Mouse (Mus musculus) hindbrain, embryonic 13.5 days (tissue): ENCODE results near the gene Lum. TPM values are rescaled to one million over a fixed set of nuclear protein-coding genes. Genes with fewer than 3 reads are reported as not detected.

ENCODE experiments used
- ATAC-seq: fragments of 200-750 bp; cut with Nextera tagmentation; 2 replicates; pipeline ENCODE4 v1.8.0; 2017; ENCODE audit warnings: moderate TSS enrichment; ENCODE audit not compliant: low FRiP score
- H3K27ac ChIP-seq: fragments of 300-500 bp; sonication (generic); 2 replicates; pipeline ENCODE4 v1.5.1; 2015; ENCODE audit warnings: inconsistent platforms, mild to moderate bottlenecking, moderate library complexity
- H3K27me3 ChIP-seq: fragments of 300-500 bp; sonication (generic); 2 replicates; pipeline ENCODE4 v1.6.1; 2015; ENCODE audit warnings: mild to moderate bottlenecking, inconsistent platforms
- H3K36me3 ChIP-seq: fragments of 300-500 bp; sonication (generic); 2 replicates; pipeline ENCODE4 v1.6.1; 2015; ENCODE audit warnings: mild to moderate bottlenecking, inconsistent platforms
- H3K4me1 ChIP-seq: fragments of 300-500 bp; sonication (generic); replicated peaks from 2 replicates; pipeline ENCODE4 v1.6.1; 2015; ENCODE audit warnings: inconsistent platforms
- H3K4me2 ChIP-seq: fragments of 300-500 bp; sonication (generic); 2 replicates; pipeline ENCODE4 v1.6.1; 2015; ENCODE audit warnings: inconsistent platforms, mild to moderate bottlenecking, moderate library complexity
- H3K4me3 ChIP-seq: fragments of 300-500 bp; sonication (generic); 2 replicates; pipeline ENCODE4 v1.5.1; 2015; ENCODE audit warnings: mild to moderate bottlenecking, inconsistent platforms
- H3K9ac ChIP-seq: fragments of 300-500 bp; sonication (generic); 2 replicates; pipeline ENCODE4 v1.6.1; 2015; ENCODE audit warnings: mild to moderate bottlenecking, inconsistent platforms
- H3K9me3 ChIP-seq: fragments of 300-500 bp; sonication (generic); 2 replicates; pipeline ENCODE4 v1.6.1; 2016; ENCODE audit warnings: inconsistent platforms
- WGBS: fragments of 180-500 bp; shearing (Covaris S2); methylation state at CpG from one replicate; pipeline ENCODE4 v1.1.7; 2015; 5-methylcytosine and 5-hydroxymethylcytosine counted together
- polyA plus RNA-seq: library from polyadenylated mRNA; unstranded; fragments of >200 nt; fragmentation: Nextera tagmentation; extraction: Ambion mirVana; gene quantifications from 2 replicates; pipeline ENCODE4 v1.2.1, GENCODE M21; 2015

Gene Lum
- 58.7 and 64.8 TPM in 2 replicates for polyA plus RNA-seq

- no peaks in the 10 kb centered on the region for H3K27me3 ChIP-seq
- H3K9me3 ChIP-seq, result no peaks in the 10 kb centered on the region
- H3K36me3 ChIP-seq, result no peaks in the 10 kb centered on the region
- WGBS, result 61% methylated on average over 10 of the region's 10 CpGs
- H3K4me3 ChIP-seq, result no peak within 1 kb of the TSS
- no peaks in the 10 kb centered on the region for H3K4me1 ChIP-seq
- ATAC-seq, result no peak
- H3K9ac ChIP-seq, result no peak within 1 kb of the TSS
- H3K4me2 ChIP-seq, result no peak within 1 kb of the TSS
- no peak within 1 kb of the TSS for H3K27ac ChIP-seq
These were observed at the start of gene Lum for GRCm38 (mm10) chr10:97564957-97565856. Gene Lum, plus strand, starts transcription at chr10:97565128.

- 91% methylated on average over 3 of the region's 3 CpGs for WGBS
- H3K27me3 ChIP-seq, result no peaks in the 10 kb centered on the region
- no peak for ATAC-seq
These were observed 41.6 kb upstream of the Lum start for GRCm38 (mm10) chr10:97523366-97523765.

GRCm38 (mm10) chr10:97535697-97536096, 29.2 kb upstream of the Lum start:
- no peaks in the 10 kb centered on the region for H3K27me3 ChIP-seq

More at GRCm38 (mm10) chr10:97523366-97523765, 41.6 kb upstream of the Lum start:
- no peak overlapping the region for H3K27ac ChIP-seq
- H3K9me3 ChIP-seq, result no peaks in the 10 kb centered on the region
- no peak overlapping the region for H3K9ac ChIP-seq
- H3K4me1 ChIP-seq, result no peaks in the 10 kb centered on the region
- no peaks in the 10 kb centered on the region for H3K36me3 ChIP-seq
- no peak overlapping the region for H3K4me2 ChIP-seq
- H3K4me3 ChIP-seq, result no peak overlapping the region

GRCm38 (mm10) chr10:97536921-97537320, 28.0 kb upstream of the Lum start:
- H3K27me3 ChIP-seq, result no peaks in the 10 kb centered on the region
- no peak overlapping the region for H3K4me2 ChIP-seq
- no peak for ATAC-seq
- 79% methylated on average over 2 of the region's 2 CpGs for WGBS
- no peaks in the 10 kb centered on the region for H3K36me3 ChIP-seq
- H3K4me3 ChIP-seq, result no peak overlapping the region
- no peak overlapping the region for H3K9ac ChIP-seq
- H3K9me3 ChIP-seq, result no peaks in the 10 kb centered on the region
- H3K27ac ChIP-seq, result no peak overlapping the region
- H3K4me1 ChIP-seq, result no peaks in the 10 kb centered on the region

More at GRCm38 (mm10) chr10:97535697-97536096, 29.2 kb upstream of the Lum start:
- ATAC-seq, result no peak
- no peak overlapping the region for H3K27ac ChIP-seq
- no peaks in the 10 kb centered on the region for H3K9me3 ChIP-seq
- no peak overlapping the region for H3K9ac ChIP-seq
- no peak overlapping the region for H3K4me2 ChIP-seq
- WGBS, result 85% methylated on average over 4 of the region's 4 CpGs
- no peak overlapping the region for H3K4me3 ChIP-seq
- H3K4me1 ChIP-seq, result no peaks in the 10 kb centered on the region
- no peaks in the 10 kb centered on the region for H3K36me3 ChIP-seq

GRCm38 (mm10) chr10:97538202-97538601, 26.7 kb upstream of the Lum start:
- 89% methylated on average over 4 of the region's 4 CpGs for WGBS
- Histone ChIP-seq H3K9ac (no peak overlapping the region), H3K27me3 (no peaks in the 10 kb centered on the region), H3K27ac (no peak overlapping the region), H3K4me2 (no peak overlapping the region), H3K36me3 (no peaks in the 10 kb centered on the region), H3K4me1 (no peaks in the 10 kb centered on the region), H3K9me3 (no peaks in the 10 kb centered on the region), H3K4me3 (no peak overlapping the region)
- ATAC-seq, result no peak

GRCm38 (mm10) chr10:97547740-97548139, 17.2 kb upstream of the Lum start:
- Histone ChIP-seq H3K27ac (no peak overlapping the region), H3K4me2 (no peak overlapping the region), H3K36me3 (no peaks in the 10 kb centered on the region), H3K4me1 (no peaks in the 10 kb centered on the region), H3K27me3 (no peaks in the 10 kb centered on the region), H3K4me3 (no peak overlapping the region), H3K9ac (no peak overlapping the region), H3K9me3 (no peaks in the 10 kb centered on the region)
- 87% methylated on average over 1 of the region's 1 CpGs for WGBS
- no peak for ATAC-seq

- 68% methylated on average over 8 of the region's 8 CpGs for WGBS
- Histone ChIP-seq H3K9ac (no peak overlapping the region), H3K27ac (no peak overlapping the region), H3K36me3 (no peaks in the 10 kb centered on the region), H3K4me2 (no peak overlapping the region), H3K4me3 (no peak overlapping the region), H3K4me1 (no peaks in the 10 kb centered on the region), H3K9me3 (no peaks in the 10 kb centered on the region), H3K27me3 (no peaks in the 10 kb centered on the region)
- ATAC-seq, result no peak
These were observed 2.7 kb downstream of the Lum start for GRCm38 (mm10) chr10:97567489-97568135.

- 86% methylated on average over 4 of the region's 4 CpGs for WGBS
- Histone ChIP-seq H3K9ac (no peak overlapping the region), H3K36me3 (no peaks in the 10 kb centered on the region), H3K4me2 (no peak overlapping the region), H3K27ac (no peak overlapping the region), H3K4me3 (no peak overlapping the region), H3K27me3 (no peaks in the 10 kb centered on the region), H3K4me1 (no peaks in the 10 kb centered on the region), H3K9me3 (no peaks in the 10 kb centered on the region)
- no peak for ATAC-seq
These were observed 17.8 kb downstream of the Lum start for GRCm38 (mm10) chr10:97582543-97583231.

- no peak overlapping the region for H3K9ac ChIP-seq
- H3K4me3 ChIP-seq, result no peak overlapping the region
- H3K36me3 ChIP-seq, result no peaks in the 10 kb centered on the region
- H3K4me2 ChIP-seq, result no peak overlapping the region
- H3K9me3 ChIP-seq, result no peaks in the 10 kb centered on the region
- 66% methylated on average over 3 of the region's 3 CpGs for WGBS
- no peaks in the 10 kb centered on the region for H3K27me3 ChIP-seq
- no peak for ATAC-seq
- H3K27ac ChIP-seq, result no peak overlapping the region
- H3K4me1 ChIP-seq, result no peaks in the 10 kb centered on the region
These were observed 19.2 kb downstream of the Lum start for GRCm38 (mm10) chr10:97584176-97584575.

GRCm38 (mm10) chr10:97587159-97587558, 22.2 kb downstream of the Lum start:
- WGBS, result 92% methylated on average over 5 of the region's 5 CpGs
- Histone ChIP-seq H3K27ac (no peak overlapping the region), H3K27me3 (no peaks in the 10 kb centered on the region), H3K4me3 (no peak overlapping the region), H3K4me1 (no peaks in the 10 kb centered on the region), H3K36me3 (no peaks in the 10 kb centered on the region), H3K9ac (no peak overlapping the region), H3K9me3 (no peaks in the 10 kb centered on the region), H3K4me2 (no peak overlapping the region)
- ATAC-seq, result no peak

GRCm38 (mm10) chr10:97589574-97589973, 24.6 kb downstream of the Lum start:
- Histone ChIP-seq H3K27me3 (no peaks in the 10 kb centered on the region), H3K9ac (no peak overlapping the region), H3K4me2 (no peak overlapping the region), H3K4me3 (no peak overlapping the region), H3K36me3 (no peaks in the 10 kb centered on the region), H3K9me3 (no peaks in the 10 kb centered on the region), H3K4me1 (no peaks in the 10 kb centered on the region), H3K27ac (no peak overlapping the region)
- no peak for ATAC-seq
- 88% methylated on average over 6 of the region's 6 CpGs for whole genome bisulfite sequencing

GRCm38 (mm10) chr10:97591036-97591435, 26.1 kb downstream of the Lum start:
- ATAC-seq, result no peak

More at GRCm38 (mm10) chr10:97591036-97591435, 26.1 kb downstream of the Lum start:
- H3K4me1 ChIP-seq, result no peaks in the 10 kb centered on the region
- H3K9me3 ChIP-seq, result no peaks in the 10 kb centered on the region
- whole genome bisulfite sequencing, result 62% methylated on average over 3 of the region's 3 CpGs
- H3K4me2 ChIP-seq, result no peak overlapping the region
- H3K27me3 ChIP-seq, result no peaks in the 10 kb centered on the region
- no peak overlapping the region for H3K27ac ChIP-seq
- H3K9ac ChIP-seq, result no peak overlapping the region
- no peaks in the 10 kb centered on the region for H3K36me3 ChIP-seq
- H3K4me3 ChIP-seq, result no peak overlapping the region
